Mouse (Mus musculus) hindbrain, postnatal 0 days (tissue): ENCODE measurements around the gene Scgb1a1. TPM values are rescaled to one million over a fixed set of nuclear protein-coding genes. Genes with fewer than 3 reads are reported as not detected.

ENCODE experiments used
- ATAC-seq: fragments of 200-750 bp; cut with Nextera tagmentation; 2 replicates; pipeline ENCODE4 v1.8.0; 2017; ENCODE audit warnings: mild to moderate bottlenecking, moderate TSS enrichment, moderate library complexity
- DNase-seq: peaks from one replicate; pipeline ENCODE4 v3.0.0-alpha.2; 2015; ENCODE audit warnings: low spot score
- H3K27ac ChIP-seq: fragments of 300-500 bp; sonication (generic); 2 replicates; pipeline ENCODE4 v1.5.1; 2014; ENCODE audit warnings: mild to moderate bottlenecking
- H3K27me3 ChIP-seq: fragments of 300-500 bp; sonication (generic); 2 replicates; pipeline ENCODE4 v1.6.1; 2014; ENCODE audit warnings: low read length, mixed read lengths; ENCODE audit not compliant: insufficient read depth
- H3K36me3 ChIP-seq: fragments of 300-500 bp; sonication (generic); 2 replicates; pipeline ENCODE4 v1.6.1; 2014; ENCODE audit warnings: low read length, mixed read lengths; ENCODE audit not compliant: insufficient read depth
- H3K4me1 ChIP-seq: fragments of 300-500 bp; sonication (generic); 2 replicates; pipeline ENCODE4 v1.6.1; 2014; ENCODE audit warnings: antibody characterized with exemption, low read length, mixed read lengths; ENCODE audit not compliant: insufficient read depth
- H3K4me2 ChIP-seq: fragments of 300-500 bp; sonication (generic); 2 replicates; pipeline ENCODE4 v1.6.1; 2014; ENCODE audit warnings: low read depth, mild to moderate bottlenecking, low read length, moderate library complexity, mixed read lengths
- H3K4me3 ChIP-seq: fragments of 300-500 bp; sonication (generic); 2 replicates; pipeline ENCODE4 v1.5.1; 2014; ENCODE audit warnings: low read length
- H3K9ac ChIP-seq: fragments of 300-500 bp; sonication (generic); replicated peaks from 2 replicates; pipeline ENCODE4 v1.6.1; 2014; ENCODE audit warnings: mild to moderate bottlenecking, low read length, moderate library complexity, mixed read lengths
- H3K9me3 ChIP-seq: fragments of 300-500 bp; sonication (generic); 2 replicates; pipeline ENCODE4 v1.6.1; 2016; ENCODE audit warnings: low read length, mixed read lengths
- CTCF ChIP-seq: IDR thresholded peaks from 2 replicates; pipeline ENCODE4 v1.5.1; 2016; ENCODE audit warnings: antibody characterized with exemption, control low read depth, low read depth
- WGBS: fragments of 180-500 bp; shearing (Covaris S2); extraction: QIAGEN DNeasy Blood & Tissue Kit; methylation state at CpG from one replicate; pipeline ENCODE4 v1.1.7; 2014; 5-methylcytosine and 5-hydroxymethylcytosine counted together
- polyA plus RNA-seq: library from polyadenylated mRNA; unstranded; fragments of >200 nt; fragmentation: Nextera tagmentation; extraction: Ambion mirVana; gene quantifications from 2 replicates; pipeline ENCODE4 v1.2.1, GENCODE M21; 2015
- total RNA-seq: library from RNA; depleted of rRNA; stranded (reverse); fragments of >200 nt; gene quantifications from 2 replicates; pipeline ENCODE4 v1.2.3, GENCODE M21; 2014

Scgb1a1 gene
- total and polyA plus RNA-seq, 2 experiments from 2014 or later = not detected

- Histone ChIP-seq H3K27me3 (no peaks in the 10 kb centered on the region), H3K27ac (no peak overlapping the region), H3K9ac (no peak overlapping the region), H3K36me3 (peaks cover 16% of the 10 kb centered on the region; the same call in 1 of the 2 replicates), H3K4me1 (no peaks in the 10 kb centered on the region; the same call in 1 of the 2 replicates), H3K9me3 (no peaks in the 10 kb centered on the region), H3K4me2 (no peak overlapping the region), H3K4me3 (no peak overlapping the region)
- 83% methylated on average over 1 of the region's 1 CpGs for WGBS
- DNase-seq = no peak
- no peak for ATAC-seq
- no peak for TF ChIP-seq CTCF
These were observed 20.8 kb upstream of the Scgb1a1 start for GRCm38 (mm10) chr19:9108536-9108935.

DNA sequence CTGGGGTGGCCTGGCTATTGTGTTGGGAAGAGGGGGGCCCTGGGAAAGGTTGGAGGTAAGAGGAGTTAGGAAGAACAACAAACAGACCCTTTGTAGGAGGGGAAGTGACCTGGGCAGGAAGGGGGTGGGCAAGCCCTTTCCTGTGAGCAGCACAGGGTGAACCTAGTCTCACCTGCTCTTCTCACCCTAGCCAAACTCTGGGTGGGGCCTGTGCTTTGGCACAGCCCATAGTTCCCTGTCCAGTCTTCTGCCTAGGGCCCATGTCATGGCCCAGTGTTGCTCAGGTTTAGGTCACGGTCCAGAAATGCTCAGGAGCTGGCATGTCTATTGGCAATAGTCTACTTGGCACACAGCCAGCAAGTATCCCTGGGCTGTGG is 19.6 kb upstream of the Scgb1a1 start:
- DNase-seq = no peak
- ATAC-seq = no peak

DNA sequence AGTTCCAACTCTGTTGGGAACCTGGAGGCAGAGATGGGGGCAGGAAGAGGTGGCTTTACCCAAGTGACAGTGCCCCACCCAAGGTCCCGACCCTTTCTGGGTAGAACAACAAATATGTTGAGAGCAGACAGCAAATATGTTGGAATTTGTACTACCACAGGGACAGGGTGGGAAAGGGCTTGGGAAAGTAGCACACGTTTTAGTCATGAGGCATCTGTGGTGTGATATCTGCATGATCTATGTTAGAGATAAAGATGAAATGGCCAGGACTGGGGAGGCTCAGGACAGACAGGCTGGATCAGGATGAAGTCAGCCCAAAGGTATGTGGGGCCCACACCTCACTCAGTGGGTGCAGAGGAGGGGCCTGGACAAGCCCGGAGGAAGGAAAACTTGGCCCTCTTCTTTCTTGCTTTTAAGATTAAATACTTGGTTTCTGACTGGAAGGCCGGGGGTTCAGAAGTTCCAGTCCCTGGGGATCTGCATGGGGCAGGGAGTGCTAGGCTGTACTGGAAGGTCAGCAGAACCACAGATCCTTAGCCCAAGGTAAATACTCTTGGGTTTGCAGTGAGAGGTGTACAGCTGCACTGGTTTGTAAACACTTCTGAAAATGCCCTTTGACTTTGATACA is 19.1 kb upstream of the Scgb1a1 start:
- Histone ChIP-seq H3K27ac (peak overlapping the region; percentile 4; the same call in 1 of the 2 replicates), H3K4me3 (no peak overlapping the region), H3K9me3 (no peaks in the 10 kb centered on the region), H3K4me1 (no peaks in the 10 kb centered on the region; the same call in 1 of the 2 replicates), H3K4me2 (no peak overlapping the region), H3K27me3 (no peaks in the 10 kb centered on the region), H3K36me3 (0 out of 2 replicates have a peak, but pooled peaks cover under 1% of the 10 kb centered on the region), H3K9ac (no peak overlapping the region)
- no peak for TF ChIP-seq CTCF
- ATAC-seq = no peak
- DNase-seq = no peak
- WGBS = 65% methylated on average over 4 of the region's 4 CpGs

More for the DNA sequence above, 19.6 kb upstream of the Scgb1a1 start:
- no peak overlapping the region for H3K9ac ChIP-seq
- no peak for TF ChIP-seq CTCF
- 30% methylated on average over 1 of the region's 1 CpGs for WGBS
- no peak overlapping the region for H3K4me3 ChIP-seq
- 0 out of 2 replicates have a peak, but pooled peaks cover 5% of the 10 kb centered on the region for H3K36me3 ChIP-seq
- no peaks in the 10 kb centered on the region; the same call in 1 of the 2 replicates for H3K4me1 ChIP-seq
- H3K27ac ChIP-seq = no peak overlapping the region
- no peaks in the 10 kb centered on the region for H3K9me3 ChIP-seq
- no peak overlapping the region for H3K4me2 ChIP-seq
- H3K27me3 ChIP-seq = no peaks in the 10 kb centered on the region

- no peak overlapping the region for H3K9ac ChIP-seq
- no peaks in the 10 kb centered on the region; the same call in 1 of the 2 replicates for H3K4me1 ChIP-seq
- TF ChIP-seq CTCF = no peak
- peak overlapping the region; percentile 4; the same call in 1 of the 2 replicates for H3K27ac ChIP-seq
- H3K4me2 ChIP-seq = no peak overlapping the region
- no peaks in the 10 kb centered on the region for H3K36me3 ChIP-seq
- DNase-seq (no peak), ATAC-seq (no peak)
- H3K4me3 ChIP-seq = no peak overlapping the region
- no peaks in the 10 kb centered on the region for H3K9me3 ChIP-seq
- H3K27me3 ChIP-seq = no peaks in the 10 kb centered on the region
- 77% methylated on average over 5 of the region's 5 CpGs for WGBS
These were observed 18.3 kb upstream of the Scgb1a1 start for GRCm38 (mm10) chr19:9106096-9106495.

GRCm38 (mm10) chr19:9105101-9105685 is 17.4 kb upstream of the Scgb1a1 start:
- no peak overlapping the region for H3K4me2 ChIP-seq
- H3K27me3 ChIP-seq = no peaks in the 10 kb centered on the region
- 57% methylated on average over 3 of the region's 3 CpGs for WGBS
- no peak overlapping the region for H3K27ac ChIP-seq
- no peak overlapping the region for H3K9ac ChIP-seq
- no peak for ATAC-seq
- no peaks in the 10 kb centered on the region; the same call in 1 of the 2 replicates for H3K4me1 ChIP-seq
- no peaks in the 10 kb centered on the region for H3K9me3 ChIP-seq
- TF ChIP-seq CTCF = no peak
- H3K36me3 ChIP-seq = no peaks in the 10 kb centered on the region
- DNase-seq = no peak
- no peak overlapping the region for H3K4me3 ChIP-seq

DNA sequence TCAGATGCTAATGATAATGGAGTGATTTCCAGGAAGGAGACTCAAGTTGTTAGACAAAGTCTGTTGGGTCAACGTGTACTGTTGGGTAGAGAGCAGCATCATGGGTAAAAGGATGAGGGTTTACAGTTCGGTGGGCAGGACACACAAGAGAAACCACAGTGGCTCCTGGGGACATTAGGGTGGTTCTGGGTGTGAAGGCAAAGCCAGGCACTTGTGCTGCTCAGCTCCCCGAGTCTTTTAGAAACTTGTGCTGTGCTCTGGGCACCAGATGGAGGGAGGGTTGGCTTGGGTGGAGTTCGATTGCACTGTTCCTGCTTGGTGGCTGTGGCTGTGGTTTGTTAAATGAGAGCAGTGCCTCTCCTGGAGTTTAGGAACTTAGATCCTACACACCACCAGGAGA is 16.2 kb upstream of the Scgb1a1 start:
- no peak for ATAC-seq
- no peak overlapping the region for H3K27ac ChIP-seq
- TF ChIP-seq CTCF = no peak
- no peaks in the 10 kb centered on the region; the same call in 1 of the 2 replicates for H3K4me1 ChIP-seq
- no peak for DNase-seq
- WGBS = 74% methylated on average over 4 of the region's 4 CpGs
- H3K4me3 ChIP-seq = no peak overlapping the region
- no peak overlapping the region for H3K4me2 ChIP-seq
- H3K27me3 ChIP-seq = no peaks in the 10 kb centered on the region
- no peaks in the 10 kb centered on the region for H3K36me3 ChIP-seq
- H3K9me3 ChIP-seq = no peaks in the 10 kb centered on the region
- no peak overlapping the region for H3K9ac ChIP-seq

- Histone ChIP-seq H3K4me1 (no peaks in the 10 kb centered on the region), H3K27me3 (no peaks in the 10 kb centered on the region), H3K36me3 (no peaks in the 10 kb centered on the region), H3K9me3 (no peaks in the 10 kb centered on the region), H3K27ac (no peak overlapping the region), H3K9ac (no peak overlapping the region), H3K4me3 (no peak overlapping the region), H3K4me2 (no peak overlapping the region)
- no peak for TF ChIP-seq CTCF
- no peak for ATAC-seq
- no peak for DNase-seq
- 65% methylated on average over 2 of the region's 2 CpGs for WGBS
These were observed 13.3 kb upstream of the Scgb1a1 start for GRCm38 (mm10) chr19:9101062-9101457.
